Mouse (Mus musculus) brain, adult 2 months (tissue): ENCODE measurements around the gene Cpeb4.

Experiments
- DNase-seq: peaks from one replicate; pipeline ENCODE4 v3.0.0; 2011; ENCODE audit warnings: low read depth, low spot score

The Cpeb4 gene

DNA sequence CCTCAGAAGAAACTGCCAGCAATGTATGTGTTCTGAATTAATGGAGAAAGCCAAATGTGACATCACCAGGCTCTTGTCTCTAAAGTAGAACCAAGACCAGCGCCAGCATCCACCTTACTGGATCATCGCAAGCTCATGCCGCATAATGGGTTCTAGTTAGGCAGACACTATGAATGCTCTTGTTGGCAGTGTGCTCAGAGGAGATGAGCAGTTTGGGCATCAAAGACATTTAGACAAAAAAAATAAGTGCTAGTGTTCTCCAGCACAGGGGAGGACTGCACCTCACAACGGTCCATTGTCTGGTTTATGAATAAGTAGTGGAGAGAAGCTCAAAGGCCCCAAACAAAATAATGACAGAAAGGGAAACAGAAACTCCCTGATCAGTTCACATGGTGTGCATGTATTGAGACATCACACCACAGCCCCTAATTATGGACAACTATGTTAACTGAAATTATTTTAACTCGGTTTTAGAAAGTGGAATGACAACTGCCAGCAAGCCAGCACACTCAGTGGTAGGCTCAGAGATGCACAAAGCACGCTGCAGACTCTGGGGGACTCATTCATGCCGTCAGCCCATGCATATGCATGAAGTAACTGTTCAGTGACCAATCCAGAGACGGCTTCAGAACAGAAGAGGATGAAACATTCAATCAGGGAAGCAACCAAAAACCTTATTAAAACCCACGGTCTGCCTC lies 25.1 kb upstream of the Cpeb4 start:
- peak; percentile 87 for DNase-seq

DNA sequence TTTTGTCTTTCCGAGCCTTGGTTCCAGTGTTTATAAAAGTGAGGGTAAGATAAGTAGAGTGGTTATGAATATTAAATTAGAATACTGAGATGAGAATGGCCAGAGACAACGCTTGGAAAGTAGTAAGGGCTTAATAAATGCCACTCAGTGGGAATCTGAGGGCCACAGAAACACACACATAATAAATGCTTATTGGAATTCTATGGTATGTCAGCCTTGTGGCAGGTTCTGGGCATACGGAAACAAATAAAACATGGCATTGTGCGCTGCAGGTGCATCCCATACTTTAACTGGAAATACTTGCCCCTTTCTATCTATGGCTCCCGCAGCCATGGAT lies 24.6 kb upstream of the Cpeb4 start:
- no peak for DNase-seq

DNA sequence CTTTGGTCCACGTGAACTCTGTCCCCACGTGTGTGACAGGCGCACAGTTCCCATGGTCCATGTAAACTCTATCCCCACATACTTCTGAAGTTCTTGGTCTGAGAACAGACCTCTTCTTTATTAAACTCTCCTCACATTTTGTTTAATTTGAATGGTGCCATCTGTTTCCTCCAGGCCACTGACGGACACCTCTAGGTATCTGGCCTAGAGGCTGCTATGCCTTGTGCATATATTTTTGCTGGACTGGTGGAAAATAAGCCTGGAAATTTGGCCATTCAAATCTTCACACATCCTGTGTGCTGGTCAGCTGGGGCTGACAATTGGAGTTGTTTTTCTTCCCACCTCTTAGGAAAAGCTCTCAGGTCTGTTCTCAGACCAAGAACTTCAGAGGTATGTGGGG lies 23.3 kb upstream of the Cpeb4 start:
- peak; percentile 51 for DNase-seq

GRCm38 (mm10) chr11:31850156-31850775 lies 21.7 kb upstream of the Cpeb4 start:
- peak; percentile 92 for DNase-seq

GRCm38 (mm10) chr11:31850995-31851394 lies 21.0 kb upstream of the Cpeb4 start:
- peak; percentile 43 for DNase-seq

GRCm38 (mm10) chr11:31851702-31852560 lies 20.1 kb upstream of the Cpeb4 start:
- DNase-seq, result peak; percentile 30

GRCm38 (mm10) chr11:31854955-31855354 lies 17.1 kb upstream of the Cpeb4 start:
- peak; percentile 85 for DNase-seq

DNA sequence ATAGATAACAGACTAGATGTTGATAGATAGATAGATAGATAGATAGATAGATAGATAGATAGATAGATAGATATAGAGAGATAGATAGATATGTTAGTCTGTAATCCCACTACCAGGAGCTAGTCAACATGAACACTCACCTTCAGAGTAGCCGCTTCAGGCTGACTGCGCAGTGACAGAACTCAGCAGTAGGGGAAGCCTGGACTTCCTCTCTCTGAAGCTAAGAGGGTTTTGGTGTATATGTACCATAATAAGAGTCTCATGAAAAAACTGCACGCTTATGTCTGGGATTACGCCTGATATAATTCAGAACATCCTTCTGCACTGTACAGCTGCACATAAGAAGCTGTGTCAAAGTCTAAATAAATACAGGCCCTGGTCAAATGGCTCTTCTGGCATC lies 14.5 kb upstream of the Cpeb4 start:
- DNase-seq, result no peak

DNA sequence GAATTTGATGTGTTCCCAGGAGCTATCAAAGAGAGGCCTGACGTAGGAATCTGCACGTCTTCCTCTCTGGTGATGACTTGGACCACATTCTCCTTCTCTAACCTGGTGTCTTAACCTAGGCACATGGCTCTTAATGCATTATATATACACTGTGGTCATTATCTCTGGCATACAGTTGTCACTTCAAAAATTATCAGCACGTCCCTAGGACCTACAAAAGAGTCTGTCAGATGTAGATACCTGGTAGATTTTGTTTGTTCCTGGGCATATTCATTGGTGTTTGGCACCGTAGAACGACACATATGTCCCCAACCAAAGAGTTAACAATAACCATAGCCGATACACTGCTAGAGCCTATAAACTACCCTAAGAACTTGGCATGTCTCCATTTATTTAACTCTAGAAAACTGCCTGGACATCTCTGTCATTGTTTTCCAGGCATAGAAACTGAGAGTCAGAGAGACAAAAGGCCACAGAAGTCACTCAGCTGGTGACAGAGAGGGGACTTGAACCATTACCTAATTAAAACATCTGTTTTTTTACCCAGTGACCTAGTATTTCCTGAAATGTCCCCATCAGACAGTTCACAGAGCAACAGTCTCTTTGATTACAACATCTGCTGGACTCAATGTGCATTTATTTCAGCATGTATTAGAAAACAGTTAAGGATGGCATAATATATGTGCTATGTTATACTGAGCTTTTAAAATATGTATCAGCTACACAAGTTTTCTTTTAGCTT lies 10.7 kb upstream of the Cpeb4 start:
- no peak for DNase-seq

- no peak for DNase-seq
Measured at GRCm38 (mm10) chr11:31867976-31868375, 4.0 kb upstream of the Cpeb4 start.

- peak; percentile 100 for DNase-seq
Measured at GRCm38 (mm10) chr11:31870285-31871010, 1.6 kb upstream of the Cpeb4 start.

DNA sequence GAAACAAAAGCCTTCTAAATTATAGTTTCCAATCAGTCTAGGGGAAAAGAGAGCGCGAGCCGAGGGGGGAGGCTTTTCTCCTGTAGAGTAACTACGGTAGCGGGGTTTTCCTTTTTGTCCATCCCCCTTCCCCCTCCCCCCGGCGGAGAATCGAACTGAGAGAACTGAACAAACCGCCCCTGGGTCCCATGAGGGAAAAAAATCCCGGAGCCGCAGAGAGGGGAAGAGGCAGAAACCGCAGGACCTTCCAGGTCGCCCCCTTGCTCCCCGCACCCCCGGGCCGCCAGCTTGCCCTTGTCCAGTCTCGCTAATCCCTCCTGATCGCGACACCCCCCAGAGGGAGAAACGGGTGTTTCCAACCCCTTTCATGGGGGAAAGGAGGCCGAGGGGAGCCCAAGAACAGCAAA lies 873 bp upstream of the Cpeb4 start:
- peak; percentile 67 for DNase-seq

- peak; percentile 71 for DNase-seq
Measured at GRCm38 (mm10) chr11:31872546-31873261, 693 bp downstream of the Cpeb4 start.

GRCm38 (mm10) chr11:31874071-31874470 lies 2.1 kb downstream of the Cpeb4 start:
- DNase-seq, result no peak

DNA sequence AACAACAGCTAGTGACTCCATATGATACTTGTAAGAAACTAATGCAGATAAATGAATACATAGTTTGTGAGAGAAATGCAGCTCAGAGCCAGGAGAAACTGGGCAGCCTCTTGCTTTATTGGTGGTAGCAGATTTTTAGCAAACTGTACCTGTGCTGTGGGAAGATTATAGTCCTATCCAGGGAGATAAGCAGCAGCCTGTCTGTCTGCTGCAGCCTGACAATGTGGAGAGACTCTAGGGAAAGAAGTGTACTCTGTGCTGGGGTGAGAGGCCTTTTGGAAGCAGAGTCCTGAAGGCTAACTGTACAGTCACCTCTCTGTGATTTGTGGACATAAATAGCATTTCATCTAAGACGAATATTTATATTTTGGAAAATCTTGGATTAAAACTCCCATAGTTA lies 11.7 kb downstream of the Cpeb4 start:
- no peak for DNase-seq

- DNase-seq, result no peak
Measured at GRCm38 (mm10) chr11:31885765-31886164, 13.8 kb downstream of the Cpeb4 start.

- no peak for DNase-seq
Measured at GRCm38 (mm10) chr11:31888229-31888628, 16.2 kb downstream of the Cpeb4 start.

- DNase-seq, result no peak
Measured at GRCm38 (mm10) chr11:31892152-31892551, 20.1 kb downstream of the Cpeb4 start.

DNA sequence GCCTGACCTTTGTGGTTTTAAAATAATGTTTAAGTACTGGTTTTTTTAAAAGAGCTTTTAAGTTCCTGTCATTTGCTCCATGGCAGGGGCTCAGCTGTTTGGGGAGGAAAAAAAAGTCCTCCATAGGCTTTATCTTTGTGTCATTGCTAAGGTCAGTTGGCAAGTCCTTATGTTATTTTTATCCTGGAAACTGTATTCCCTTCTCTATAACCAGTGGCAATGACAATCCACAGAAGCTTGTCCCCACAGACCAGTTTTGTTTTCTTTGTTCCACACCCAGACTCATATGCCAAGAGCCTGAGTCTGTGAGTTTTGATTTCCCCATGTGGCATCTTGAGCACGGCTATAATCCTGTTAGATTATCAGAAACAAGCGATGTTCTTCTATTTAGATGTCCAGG lies 21.6 kb downstream of the Cpeb4 start:
- DNase-seq, result no peak

GRCm38 (mm10) chr11:31896065-31896792 lies 24.2 kb downstream of the Cpeb4 start:
- no peak for DNase-seq
